Mouse (Mus musculus) ES-E14 (cell line): ENCODE measurements around the gene Taf11. TPM values are rescaled to one million over a fixed set of nuclear protein-coding genes. Genes with fewer than 3 reads are reported as not detected.

Experiments
- DNase-seq: peaks from one replicate; pipeline ENCODE4 v3.0.0-alpha.2; 2013; ENCODE audit warnings: low read depth, low spot score
- H3K27ac ChIP-seq: 2 replicates; pipeline ENCODE4 v1.5.1; 2012; ENCODE audit warnings: low read depth, mild to moderate bottlenecking, low read length, moderate library complexity, mixed read lengths; ENCODE audit not compliant: poor library complexity, insufficient read depth, severe bottlenecking
- H3K36me3 ChIP-seq: 2 replicates; pipeline ENCODE4 v1.6.1; 2012; ENCODE audit warnings: mild to moderate bottlenecking, low read length, moderate library complexity, mixed read lengths; ENCODE audit not compliant: control insufficient read depth, poor library complexity, insufficient read depth, severe bottlenecking
- H3K4me1 ChIP-seq, 2 experiments: fragments of 150-350 bp in 1 of 2; sonication (generic) in 1 of 2; 2 replicates each; pipeline ENCODE4 v1.6.1; 2012; ENCODE audit warnings: low read length in 2 of 2, mild to moderate bottlenecking in 1 of 2, mixed read lengths in 1 of 2; ENCODE audit not compliant: control insufficient read depth in 2 of 2, insufficient read depth in 2 of 2, poor library complexity in 1 of 2
- H3K4me3 ChIP-seq, 2 experiments: fragments of 150-350 bp in 1 of 2; sonication (generic) in 1 of 2; 2 replicates each; pipeline ENCODE4 v1.5.1; 2012; ENCODE audit warnings: low read length in 2 of 2, low read depth in 1 of 2, mild to moderate bottlenecking in 1 of 2, mixed read lengths in 1 of 2; ENCODE audit not compliant: insufficient read depth in 1 of 2, poor library complexity in 1 of 2, severe bottlenecking in 1 of 2
- H3K9ac ChIP-seq: 2 replicates; pipeline ENCODE4 v1.6.1; 2012; ENCODE audit warnings: low read depth, mild to moderate bottlenecking, low read length, mixed read lengths; ENCODE audit not compliant: poor library complexity, insufficient read depth, severe bottlenecking
- H3K9me3 ChIP-seq: fragments of 150-350 bp; sonication (generic); 2 replicates; pipeline ENCODE4 v1.6.1; 2012; ENCODE audit warnings: low read depth, mild to moderate bottlenecking, low read length; ENCODE audit not compliant: control insufficient read depth, insufficient read depth
- CHD2 ChIP-seq: IDR thresholded peaks from 2 replicates; pipeline ENCODE4 v1.6.1; 2014; ENCODE audit warnings: mild to moderate bottlenecking, low read depth, low read length, inconsistent platforms
- HCFC1 ChIP-seq: IDR thresholded peaks from 2 replicates; pipeline ENCODE4 v1.6.1; 2012; ENCODE audit warnings: low read length, inconsistent platforms, borderline replicate concordance; ENCODE audit not compliant: insufficient read depth
- MAFK ChIP-seq: IDR thresholded peaks from 2 replicates; pipeline ENCODE4 v1.6.1; 2014; ENCODE audit warnings: mild to moderate bottlenecking, low read depth, low read length, inconsistent platforms; ENCODE audit not compliant: insufficient read depth
- ZC3H11A ChIP-seq: IDR thresholded peaks from 2 replicates; pipeline ENCODE4 v1.6.1; 2012; ENCODE audit warnings: low read depth, mild to moderate bottlenecking, inconsistent platforms, low read length, borderline replicate concordance
- ZNF384 ChIP-seq: IDR thresholded peaks from 2 replicates; pipeline ENCODE4 v1.6.1; 2012; ENCODE audit warnings: low read depth, low read length, inconsistent platforms
- in situ Hi-C, 2 experiments: fragments of 600-800 bp; cut with MboI; formaldehyde crosslinking; loops; one replicate each; pipeline ENCODE4 v1.15.1; 2025; ENCODE audit warnings: low sequenced_read_pairs in 2 of 2, inconsistent platforms in 1 of 2; ENCODE audit not compliant: unreplicated experiment in 2 of 2
- total RNA-seq: library from RNA; depleted of rRNA; stranded (reverse); fragments of 300-350 nt; gene quantifications from 2 replicates; pipeline ENCODE4 v1.2.3, GENCODE M21; 2012

Gene Taf11
- total RNA-seq, 1 experiment, result 35.8 TPM

- H3K4me3 ChIP-seq, result no peak overlapping the region
- no peak overlapping the region for H3K9ac ChIP-seq
- H3K27ac ChIP-seq, result no peak overlapping the region
- no peak for DNase-seq
- no peaks in the 10 kb centered on the region for H3K36me3 ChIP-seq
- TF ChIP-seq HCFC1, result no peak
- TF ChIP-seq ZC3H11A, result no peak
- no peak for TF ChIP-seq CHD2
- no peak for TF ChIP-seq ZNF384
- no peak for TF ChIP-seq MAFK
- H3K4me1 ChIP-seq, result peaks cover 2 to 5% of the 10 kb centered on the region in 2 experiments; a peak in 2 of 4 replicates
- no peaks in the 10 kb centered on the region for H3K9me3 ChIP-seq
- in situ Hi-C loops, result no loop called here
Measured at GRCm38 (mm10) chr17:27931826-27932225, 22.2 kb upstream of the Taf11 start.

GRCm38 (mm10) chr17:27930291-27930690 is 20.6 kb upstream of the Taf11 start:
- H3K9ac ChIP-seq, result no peak overlapping the region
- no peak for DNase-seq
- no peak for TF ChIP-seq ZC3H11A
- in situ Hi-C loops, result no loop called here
- no peaks in the 10 kb centered on the region for H3K36me3 ChIP-seq
- no peak overlapping the region for H3K4me3 ChIP-seq
- no peaks in the 10 kb centered on the region for H3K4me1 ChIP-seq
- H3K27ac ChIP-seq, result no peak overlapping the region
- no peaks in the 10 kb centered on the region for H3K9me3 ChIP-seq

- in situ Hi-C loops, result no loop called here
- Histone ChIP-seq H3K27ac (no peak overlapping the region), H3K36me3 (no peaks in the 10 kb centered on the region), H3K9ac (no peak overlapping the region), H3K4me3 (no peak overlapping the region), H3K9me3 (no peaks in the 10 kb centered on the region), H3K4me1 (no peaks in the 10 kb centered on the region; a peak in 1 of 4 replicates)
- DNase-seq, result no peak
- TF ChIP-seq CHD2 (no peak), HCFC1 (no peak), MAFK (no peak), ZC3H11A (no peak), ZNF384 (no peak)
Measured at GRCm38 (mm10) chr17:27925504-27925903, 15.9 kb upstream of the Taf11 start.

DNA sequence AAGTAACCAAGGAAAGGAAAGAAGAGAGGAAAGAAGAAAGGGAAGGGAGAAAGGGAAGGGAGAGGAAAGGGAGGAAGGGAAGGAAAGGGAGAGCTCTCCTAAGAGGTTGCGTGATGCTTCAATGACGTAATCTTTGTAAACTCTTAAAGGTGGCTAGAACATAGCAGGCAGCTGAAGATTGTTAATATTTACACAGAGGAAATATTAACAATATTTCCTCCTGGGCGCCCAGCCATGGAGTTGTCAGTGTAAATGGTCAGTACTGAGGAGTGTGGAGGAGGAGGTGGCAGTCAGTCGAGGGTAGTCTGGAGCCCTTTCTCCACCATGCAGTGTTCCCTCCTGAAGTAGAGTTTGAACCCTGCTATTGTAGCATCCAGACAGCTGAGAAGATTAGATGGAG is 15.4 kb upstream of the Taf11 start:
- Histone ChIP-seq H3K9me3 (no peaks in the 10 kb centered on the region), H3K27ac (no peak overlapping the region), H3K9ac (no peak overlapping the region), H3K4me1 (no peaks in the 10 kb centered on the region; a peak in 1 of 4 replicates), H3K36me3 (no peaks in the 10 kb centered on the region), H3K4me3 (no peak overlapping the region)
- in situ Hi-C loops, result no loop called here
- no peak for DNase-seq
- TF ChIP-seq MAFK (no peak), HCFC1 (no peak), ZNF384 (no peak), ZC3H11A (no peak), CHD2 (no peak)

GRCm38 (mm10) chr17:27922174-27922712 is 12.6 kb upstream of the Taf11 start:
- no peak overlapping the region for H3K4me3 ChIP-seq
- H3K36me3 ChIP-seq, result no peaks in the 10 kb centered on the region
- H3K9ac ChIP-seq, result no peak overlapping the region
- no peaks in the 10 kb centered on the region for H3K9me3 ChIP-seq
- no peak overlapping the region for H3K27ac ChIP-seq
- DNase-seq, result no peak
- TF ChIP-seq ZC3H11A (no peak), HCFC1 (no peak), MAFK (no peak), CHD2 (no peak), ZNF384 (no peak)
- in situ Hi-C loops, result no loop called here
- H3K4me1 ChIP-seq, result no peaks in the 10 kb centered on the region; a peak in 1 of 4 replicates
